Mouse (Mus musculus): ENCODE data around the gene Spata32. TPM values are rescaled to one million over a fixed set of nuclear protein-coding genes. Genes with fewer than 3 reads are reported as not detected.

The Spata32 gene
- not detected in 2 replicates for polyA plus RNA-seq (2015; fragmentation: Nextera tagmentation; extraction: Ambion mirVana)

DNA sequence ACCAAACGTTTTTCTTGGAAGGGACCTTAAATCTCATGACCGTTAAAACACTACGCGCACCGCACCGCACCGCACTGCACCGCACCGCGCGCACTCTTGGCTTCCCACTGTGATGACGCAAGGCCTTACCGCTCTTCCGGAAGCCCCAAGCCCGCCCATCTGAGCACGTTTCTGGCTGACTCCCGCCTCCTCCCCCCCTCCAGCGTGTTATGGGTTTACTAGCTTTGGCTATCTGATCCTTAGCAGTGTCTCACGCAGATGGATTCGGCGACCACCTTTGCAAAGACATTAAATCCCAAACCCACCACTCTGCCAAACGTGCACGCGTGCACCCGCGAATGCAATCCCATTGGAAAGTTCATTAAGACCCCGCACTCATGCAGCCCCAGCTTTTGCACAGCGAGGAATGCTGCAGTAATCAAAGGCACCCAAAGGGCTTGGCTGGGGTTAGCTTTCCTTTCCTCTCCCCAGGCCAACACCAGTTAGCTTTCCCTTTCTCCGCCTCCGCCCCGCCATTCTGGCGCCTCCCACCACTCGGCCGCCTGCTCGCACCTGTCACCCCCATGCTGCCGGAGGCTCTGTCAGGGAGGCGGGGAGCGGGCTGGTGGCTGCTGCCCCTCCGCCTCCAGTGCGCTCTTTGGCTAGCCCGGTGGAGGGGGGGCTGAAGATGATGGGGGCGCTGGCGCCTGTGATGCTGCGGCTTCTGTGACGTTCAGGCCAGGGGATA, at the start of gene Spata32:
Gene Spata32 (minus strand): TSS at position 643 of the 727 bp plus-strand sequence.
- H3K4me1 ChIP-seq (replicated peaks; ENCODE audit: insufficient read depth, low read length) = 0 out of 2 replicates have a peak, but pooled peaks cover 14% of the 10 kb centered on the region
- peak within 1 kb of the TSS; percentile 75 for H3K4me2 ChIP-seq (ENCODE audit: low read length)
- no peaks in the 10 kb centered on the region for H3K27me3 ChIP-seq (ENCODE audit: insufficient read depth, low read length)
- no peak within 1 kb of the TSS for H3K27ac ChIP-seq
- no peak for TF ChIP-seq CTCF (IDR thresholded peaks at IDR 0.05; ENCODE audit: low read depth)
- H3K36me3 ChIP-seq (ENCODE audit: insufficient read depth, low read length) = peaks cover 21% of the 10 kb centered on the region; the same call in 1 of the 2 replicates
- no peak; the same call in 1 of the 2 replicates for ATAC-seq (replicated peaks; ENCODE audit: low FRiP score, low read depth)
- no peaks in the 10 kb centered on the region for H3K9me3 ChIP-seq (replicated peaks; ENCODE audit: low read length)
- H3K9ac ChIP-seq (ENCODE audit: low read depth, low read length) = peak within 1 kb of the TSS; percentile 52; the same call in 1 of the 2 replicates
- DNase-seq (ENCODE audit: low spot score) = peak; percentile 64
- H3K4me3 ChIP-seq (replicated peaks; ENCODE audit: low read depth, low read length) = peak within 1 kb of the TSS; percentile 31
- WGBS = 1% methylated on average over 45 of the region's 45 CpGs

DNA sequence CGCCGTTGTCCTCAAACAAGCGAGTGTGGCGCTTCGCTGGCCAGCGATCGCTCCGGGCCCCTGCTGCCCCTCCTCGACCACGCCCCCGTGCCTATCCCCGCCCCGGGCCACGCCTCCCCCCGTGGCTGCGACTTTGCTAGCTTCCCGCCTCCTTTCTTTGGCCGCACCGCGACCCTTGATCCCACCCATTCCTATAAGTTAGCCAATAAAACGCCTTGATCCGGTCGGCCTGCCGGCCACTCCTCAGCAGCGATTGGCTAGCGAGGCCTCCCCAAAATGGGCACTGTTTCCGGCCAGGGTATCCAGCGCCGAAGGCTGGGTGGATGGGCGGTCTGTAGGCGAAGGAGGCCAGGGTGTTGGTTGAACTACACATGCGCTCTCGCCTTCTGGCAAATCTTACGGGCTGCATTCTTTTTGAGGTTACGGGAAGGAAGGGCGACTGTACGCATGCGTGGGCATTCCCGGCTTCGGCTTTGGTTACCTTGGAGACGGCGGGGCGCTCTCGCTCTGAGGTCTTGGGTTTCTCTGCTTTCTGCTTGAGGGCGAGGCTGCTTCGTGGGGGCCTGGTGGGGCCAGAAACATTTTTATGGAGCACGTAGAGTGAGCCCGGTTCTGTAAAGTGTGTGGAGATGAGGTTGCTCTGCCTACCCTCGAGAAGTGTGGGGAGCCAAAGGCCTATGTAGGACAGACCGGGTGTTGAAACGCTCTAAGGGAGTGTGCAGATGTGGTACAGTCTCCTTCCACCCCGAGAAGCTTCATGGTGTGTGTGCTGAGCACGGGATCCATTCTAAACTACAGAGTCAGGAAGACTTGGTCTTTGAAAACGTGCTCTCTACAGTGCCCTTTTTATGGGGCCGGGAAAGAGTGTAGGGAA, 49.4 kb upstream of the Spata32 start, which contains the start of gene Map3k14:
Gene Map3k14 (minus strand): TSS at position 127 of the 874 bp plus-strand sequence.
- under 1% methylated on average over 55 of the region's 55 CpGs for whole genome bisulfite sequencing
- no peaks in the 10 kb centered on the region for H3K9me3 ChIP-seq (replicated peaks; ENCODE audit: low read length)
- DNase-seq (ENCODE audit: low spot score) = peak; percentile 100
- H3K4me3 ChIP-seq (replicated peaks; ENCODE audit: low read depth, low read length) = peak within 1 kb of the TSS; percentile 68
- no peaks in the 10 kb centered on the region for H3K27me3 ChIP-seq (ENCODE audit: insufficient read depth, low read length)
- no peaks in the 10 kb centered on the region for H3K36me3 ChIP-seq (ENCODE audit: insufficient read depth, low read length)
- ATAC-seq (replicated peaks; ENCODE audit: low FRiP score, low read depth) = peak; percentile 99
- H3K4me1 ChIP-seq (replicated peaks; ENCODE audit: insufficient read depth, low read length) = peaks cover 21% of the 10 kb centered on the region
- H3K9ac ChIP-seq (ENCODE audit: low read depth, low read length) = peak within 1 kb of the TSS; percentile 73
- 0 out of 2 replicates have a peak, but pooled peaks have one; percentile 1 for TF ChIP-seq CTCF (IDR thresholded peaks at IDR 0.05; ENCODE audit: low read depth)
- H3K27ac ChIP-seq = peak within 1 kb of the TSS; percentile 92
- H3K4me2 ChIP-seq (ENCODE audit: low read length) = peak within 1 kb of the TSS; percentile 90

DNA sequence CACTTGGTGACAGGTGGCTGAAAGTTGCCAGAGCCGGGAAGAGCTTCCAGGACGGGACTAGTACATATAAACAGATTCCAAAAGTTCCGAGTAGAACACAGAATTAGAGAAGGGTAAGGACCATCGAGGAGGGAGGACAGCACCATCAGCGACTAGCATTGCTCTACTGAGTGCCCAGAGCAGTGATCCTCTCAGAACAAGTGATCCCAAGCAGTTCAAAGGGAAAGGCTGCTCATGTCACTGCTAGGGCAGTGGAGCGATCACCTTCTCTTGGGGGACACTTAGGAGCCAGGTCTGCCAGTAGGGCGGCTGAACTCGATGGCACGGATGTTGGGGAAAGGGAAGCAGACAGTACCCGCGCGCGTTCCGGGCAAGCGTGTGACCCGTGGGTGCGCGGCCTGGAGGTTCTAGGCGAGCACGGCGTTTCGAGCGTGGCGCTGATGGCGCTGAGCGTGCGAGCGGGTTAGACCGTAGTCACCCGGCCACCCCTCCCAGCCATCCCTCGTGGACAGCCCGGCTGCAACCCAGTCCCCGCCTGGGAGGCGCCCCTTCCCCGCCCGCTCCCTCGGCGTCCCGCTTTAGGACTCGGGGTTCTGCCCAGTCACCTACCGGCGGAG, 48.6 kb upstream of the Spata32 start:
- Histone ChIP-seq H3K9me3 (replicated peaks; ENCODE audit: low read length) (no peaks in the 10 kb centered on the region), H3K4me3 (replicated peaks; ENCODE audit: low read depth, low read length) (peak overlapping the region; percentile 68), H3K36me3 (ENCODE audit: insufficient read depth, low read length) (no peaks in the 10 kb centered on the region), H3K4me2 (ENCODE audit: low read length) (peak overlapping the region; percentile 90), H3K27ac (peak overlapping the region; percentile 92), H3K9ac (ENCODE audit: low read depth, low read length) (peak overlapping the region; percentile 73), H3K27me3 (ENCODE audit: insufficient read depth, low read length) (no peaks in the 10 kb centered on the region), H3K4me1 (replicated peaks; ENCODE audit: insufficient read depth, low read length) (peaks cover 29% of the 10 kb centered on the region)
- TF ChIP-seq CTCF (IDR thresholded peaks at IDR 0.05; ENCODE audit: low read depth) = 0 out of 2 replicates have a peak, but pooled peaks have one; percentile 2
- ATAC-seq (replicated peaks; ENCODE audit: low FRiP score, low read depth) (peak; percentile 2), DNase-seq (ENCODE audit: low spot score) (peak; percentile 61)
- WGBS = 2% methylated on average over 40 of the region's 42 CpGs

DNA sequence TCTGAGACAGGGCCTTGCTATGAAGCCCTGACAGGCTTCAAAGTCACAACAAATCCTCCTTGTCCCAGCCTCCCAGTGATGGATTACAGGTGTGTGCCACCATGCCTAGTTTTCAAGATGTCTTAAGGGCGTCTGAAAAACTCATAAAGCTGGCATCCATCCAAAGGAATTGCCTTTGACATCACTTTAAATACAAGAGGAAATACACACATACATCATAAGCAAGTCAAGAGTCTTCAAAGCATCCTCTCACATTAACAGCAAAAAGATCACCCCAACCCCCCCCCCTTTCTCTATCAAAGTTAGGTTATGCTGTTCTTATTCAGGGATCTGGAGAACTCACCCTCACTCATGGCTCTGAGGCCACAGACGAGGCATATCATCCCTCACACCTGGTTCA, 47.6 kb upstream of the Spata32 start:
- Histone ChIP-seq H3K9me3 (replicated peaks; ENCODE audit: low read length) (no peaks in the 10 kb centered on the region), H3K27me3 (ENCODE audit: insufficient read depth, low read length) (no peaks in the 10 kb centered on the region), H3K36me3 (ENCODE audit: insufficient read depth, low read length) (no peaks in the 10 kb centered on the region), H3K4me3 (replicated peaks; ENCODE audit: low read depth, low read length) (0 out of 2 replicates have a peak overlapping the region, but pooled peaks have one; percentile 68), H3K27ac (no peak overlapping the region), H3K4me1 (replicated peaks; ENCODE audit: insufficient read depth, low read length) (peaks cover 33% of the 10 kb centered on the region), H3K9ac (ENCODE audit: low read depth, low read length) (no peak overlapping the region), H3K4me2 (ENCODE audit: low read length) (peak overlapping the region; percentile 90)
- ATAC-seq (replicated peaks; ENCODE audit: low FRiP score, low read depth) (no peak), DNase-seq (ENCODE audit: low spot score) (no peak)
- 40% methylated on average over 2 of the region's 2 CpGs for WGBS
- no peak for TF ChIP-seq CTCF (IDR thresholded peaks at IDR 0.05; ENCODE audit: low read depth)

DNA sequence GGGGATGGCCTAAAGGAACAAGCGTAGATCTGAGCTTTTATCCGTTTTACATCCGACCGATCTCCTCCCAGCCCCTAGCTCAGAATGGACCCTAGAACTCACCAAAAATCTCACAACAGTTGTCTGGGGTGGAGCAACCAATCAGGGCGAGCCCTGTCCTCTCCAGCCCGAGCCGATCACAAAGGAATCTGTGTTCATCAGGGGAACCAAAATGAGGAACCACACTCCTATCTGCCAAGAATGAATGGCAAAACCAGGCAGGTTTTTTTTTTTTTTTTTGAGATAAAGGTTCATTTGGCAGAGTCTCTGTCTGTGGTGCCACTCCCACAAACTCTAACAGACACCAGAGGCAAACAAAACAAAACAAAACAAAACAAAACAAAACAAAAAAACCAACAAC, 47.0 kb upstream of the Spata32 start:
- WGBS = 60% methylated on average over 7 of the region's 7 CpGs
- no peak overlapping the region for H3K9ac ChIP-seq (ENCODE audit: low read depth, low read length)
- ATAC-seq (replicated peaks; ENCODE audit: low FRiP score, low read depth) (no peak), DNase-seq (ENCODE audit: low spot score) (no peak)
- no peaks in the 10 kb centered on the region for H3K36me3 ChIP-seq (ENCODE audit: insufficient read depth, low read length)
- no peak overlapping the region for H3K4me3 ChIP-seq (replicated peaks; ENCODE audit: low read depth, low read length)
- TF ChIP-seq CTCF (IDR thresholded peaks at IDR 0.05; ENCODE audit: low read depth) = no peak
- H3K4me1 ChIP-seq (replicated peaks; ENCODE audit: insufficient read depth, low read length) = peaks cover 33% of the 10 kb centered on the region
- H3K4me2 ChIP-seq (ENCODE audit: low read length) = peak overlapping the region; percentile 90
- H3K27me3 ChIP-seq (ENCODE audit: insufficient read depth, low read length) = no peaks in the 10 kb centered on the region
- no peak overlapping the region for H3K27ac ChIP-seq
- no peaks in the 10 kb centered on the region for H3K9me3 ChIP-seq (replicated peaks; ENCODE audit: low read length)
